Mouse (Mus musculus) left cerebral cortex, adult 2 months (tissue): Measurements from ENCODE around the gene Alpk3. TPM values are rescaled to one million over a fixed set of nuclear protein-coding genes. Genes with fewer than 3 reads are reported as not detected.

Experiments used
- DNase-seq, 2 experiments: peaks; one replicate each; pipeline ENCODE4 v3.0.0; 2021 to 2022; ENCODE audit warnings: low spot score in 2 of 2, mixed read lengths in 1 of 2; ENCODE audit errors: extremely low spot score in 1 of 2
- H3K27ac ChIP-seq: fragments of 200-600 bp; 2 replicates; pipeline ENCODE4 v1.8.1; 2022
- H3K4me3 ChIP-seq: fragments of 200-600 bp; 2 replicates; pipeline ENCODE4 v1.8.1; 2022
- CTCF ChIP-seq: fragments of 200-600 bp; IDR thresholded peaks from 2 replicates; pipeline ENCODE4 v1.8.1; 2022; ENCODE audit warnings: antibody characterized with exemption, mild to moderate bottlenecking, moderate library complexity
- intact Hi-C: fragments of 180-260 bp; cut with DNase I; formaldehyde crosslinking; loops from one replicate; pipeline ENCODE4 v1.15.1; 2025
- total RNA-seq, 2 experiments: library from RNA; stranded (reverse); gene quantifications; 2 replicates each; pipeline ENCODE4 v1.2.3; 2021

The Alpk3 gene
- total RNA-seq, 2 experiments from 2014 or later, result 0.30 to 0.54 TPM

GRCm38 (mm10) chr7:81077009-81077408 is 19.6 kb downstream of the Alpk3 start:
- TF ChIP-seq CTCF, result no peak
- intact Hi-C loops, result no loop called here
- Histone ChIP-seq H3K27ac (no peak overlapping the region), H3K4me3 (no peak overlapping the region)
- DNase-seq, result no peak

- intact Hi-C loops, result no loop called here
- Histone ChIP-seq H3K4me3 (no peak overlapping the region), H3K27ac (no peak overlapping the region)
- TF ChIP-seq CTCF, result no peak
- no peak for DNase-seq
Observed at GRCm38 (mm10) chr7:81078740-81079139, 21.3 kb downstream of the Alpk3 start.

GRCm38 (mm10) chr7:81093420-81093965 is 36.1 kb downstream of the Alpk3 start:
- TF ChIP-seq CTCF, result no peak
- no peak overlapping the region for H3K27ac ChIP-seq
- intact Hi-C loops, result no loop called here
- H3K4me3 ChIP-seq, result no peak overlapping the region
- DNase-seq, result no peak

GRCm38 (mm10) chr7:81094104-81094757 is 36.8 kb downstream of the Alpk3 start:
- Histone ChIP-seq H3K27ac (no peak overlapping the region), H3K4me3 (no peak overlapping the region)
- DNase-seq, result no peak
- no peak for TF ChIP-seq CTCF
- intact Hi-C loops, result no loop called here

- no peak for TF ChIP-seq CTCF
- no peak overlapping the region for H3K27ac ChIP-seq
- DNase-seq, result no peak
- intact Hi-C loops, result no loop called here
- no peak overlapping the region for H3K4me3 ChIP-seq
Observed at GRCm38 (mm10) chr7:81100341-81100740, 42.9 kb downstream of the Alpk3 start.

- DNase-seq, result no peak
- intact Hi-C loops, result no loop called here
- Histone ChIP-seq H3K27ac (no peak overlapping the region), H3K4me3 (no peak overlapping the region)
- TF ChIP-seq CTCF, result no peak
Observed at GRCm38 (mm10) chr7:81102854-81103253, 45.5 kb downstream of the Alpk3 start.

- Histone ChIP-seq H3K4me3 (no peak overlapping the region), H3K27ac (no peak overlapping the region)
- intact Hi-C loops, result no loop called here
- TF ChIP-seq CTCF, result no peak
- no peak for DNase-seq
Observed at GRCm38 (mm10) chr7:81105525-81105924, 48.1 kb downstream of the Alpk3 start.

GRCm38 (mm10) chr7:81108226-81108625 is 50.8 kb downstream of the Alpk3 start:
- TF ChIP-seq CTCF, result no peak
- no peak for DNase-seq
- H3K4me3 ChIP-seq, result no peak overlapping the region
- no peak overlapping the region for H3K27ac ChIP-seq
- intact Hi-C loops, result no loop called here

- TF ChIP-seq CTCF, result no peak
- no peak for DNase-seq
- intact Hi-C loops, result no loop called here
- Histone ChIP-seq H3K4me3 (no peak overlapping the region), H3K27ac (no peak overlapping the region)
Observed at GRCm38 (mm10) chr7:81109717-81110651, 52.6 kb downstream of the Alpk3 start.

GRCm38 (mm10) chr7:81110791-81111190 is 53.4 kb downstream of the Alpk3 start:
- no peak for TF ChIP-seq CTCF
- H3K27ac ChIP-seq, result no peak overlapping the region
- intact Hi-C loops, result no loop called here
- no peak for DNase-seq
- no peak overlapping the region for H3K4me3 ChIP-seq

GRCm38 (mm10) chr7:81111729-81112128 is 54.3 kb downstream of the Alpk3 start:
- Histone ChIP-seq H3K27ac (no peak overlapping the region), H3K4me3 (no peak overlapping the region)
- DNase-seq, result no peak
- intact Hi-C loops, result no loop called here
- no peak for TF ChIP-seq CTCF

- intact Hi-C loops, result no loop called here
- Histone ChIP-seq H3K27ac (no peak overlapping the region), H3K4me3 (no peak overlapping the region)
- no peak for DNase-seq
- no peak; the same call in 1 of the 2 replicates for TF ChIP-seq CTCF
Observed at GRCm38 (mm10) chr7:81112686-81113360, 55.4 kb downstream of the Alpk3 start.
